Mouse (Mus musculus): ENCODE measurements around the gene Parg. TPM values are rescaled to one million over a fixed set of nuclear protein-coding genes. Genes with fewer than 3 reads are reported as not detected.

The Parg gene
- total and polyA plus RNA-seq, 3 experiments: 32.6 to 43.8 TPM; not detected in 1

DNA sequence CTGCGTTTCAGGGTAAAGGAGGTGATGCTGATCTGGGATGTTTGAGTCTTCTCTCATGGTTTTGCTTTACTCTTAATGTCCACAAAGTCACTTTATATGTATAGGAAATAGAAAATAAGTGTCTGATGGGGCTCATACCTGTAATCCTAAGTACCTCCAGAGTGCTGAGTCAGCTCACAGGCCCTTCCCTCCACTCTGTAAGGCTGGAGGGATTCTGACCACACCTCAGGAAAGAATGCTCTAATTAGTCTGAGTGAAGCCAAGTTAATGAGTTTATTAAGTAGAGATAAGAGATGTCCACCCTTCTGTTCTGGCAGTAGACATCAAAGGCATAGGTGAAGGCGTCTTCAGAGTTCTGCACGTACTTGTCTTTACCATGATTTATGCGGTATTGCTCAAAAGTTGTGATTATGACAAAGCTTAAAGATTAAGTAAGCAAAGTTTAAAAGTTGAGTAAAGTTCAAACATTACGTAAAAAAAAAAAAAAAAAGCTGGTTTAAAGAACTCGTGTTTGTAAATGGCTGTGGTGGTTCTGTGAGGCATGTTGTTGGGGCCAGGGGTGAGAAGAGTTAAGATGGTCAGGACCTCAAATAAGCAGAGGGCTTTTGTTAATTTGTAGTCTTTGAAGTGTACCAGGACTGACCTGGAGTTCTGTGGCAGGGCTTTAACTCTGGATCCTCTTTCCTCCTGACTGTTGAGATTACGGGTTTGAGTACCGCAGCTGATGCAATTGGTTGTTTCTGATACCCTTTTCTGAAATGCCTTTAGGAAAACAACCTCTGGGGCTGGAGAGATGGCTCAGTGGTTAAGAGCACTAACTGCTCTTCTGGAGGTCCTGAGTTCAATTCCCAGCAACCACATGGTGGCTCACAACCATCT is 37.3 kb upstream of the Parg start:
- TF ChIP-seq USF2 (IDR thresholded peaks at IDR 0.05; ENCODE audit: borderline replicate concordance in 1 of 2, insufficient read depth in 1 of 2, low read depth in 1 of 2, low read length in 2 of 2): no peak
- no peak for TF ChIP-seq JUND (IDR thresholded peaks at IDR 0.05; ENCODE audit: low read depth, low read length)
- TF ChIP-seq MAFK (IDR thresholded peaks at IDR 0.05; ENCODE audit: borderline replicate concordance, low read depth, low read length): peak; percentile 77; the same call in 1 of the 2 replicates
- TF ChIP-seq ZNF384 (IDR thresholded peaks at IDR 0.05; ENCODE audit: low read depth, low read length): peak; percentile 60; the same call in 1 of the 2 replicates
- no peak for TF ChIP-seq GABPA (IDR thresholded peaks at IDR 0.05; ENCODE audit: low read depth, low read length)
- no peak for TF ChIP-seq CHD2 (IDR thresholded peaks at IDR 0.05; ENCODE audit: low read length)
- TF ChIP-seq RCOR1 (IDR thresholded peaks at IDR 0.05; ENCODE audit: low read depth, low read length): no peak
- TF ChIP-seq MXI1 (IDR thresholded peaks at IDR 0.05; ENCODE audit: low read depth, low read length): no peak
- peak; percentile 85 for TF ChIP-seq TBP (IDR thresholded peaks at IDR 0.05; ENCODE audit: low read depth, low read length)
- peak; percentile 27; the same call in 1 of the 2 replicates for TF ChIP-seq TCF12 (IDR thresholded peaks at IDR 0.05; ENCODE audit: low read depth, low read length)
- Histone ChIP-seq H3K9ac (ENCODE audit: control insufficient read depth, low read depth, low read length, poor library complexity, severe bottlenecking) (no peak overlapping the region; the same call in 1 of the 2 replicates), H3K36me3 (ENCODE audit: control insufficient read depth in 1 of 2, insufficient read depth in 2 of 2, low read length in 2 of 2) (peaks cover 0 to 68% of the 10 kb centered on the region in 2 experiments; a peak in 3 of 4 replicates), H3K27ac (ENCODE audit: control insufficient read depth, low read depth, low read length) (peak overlapping the region; percentile 94), H3K4me1 (ENCODE audit: control insufficient read depth in 1 of 2, insufficient read depth in 2 of 2, low read length in 2 of 2) (peaks cover 26 to 44% of the 10 kb centered on the region in 2 experiments), H3K4me3 (ENCODE audit: control insufficient read depth in 1 of 2, insufficient read depth in 1 of 2, low read depth in 2 of 2, low read length in 2 of 2) (no peak overlapping the region), H3K79me2 (ENCODE audit: control insufficient read depth, insufficient read depth, low read length, poor library complexity) (peaks cover 60% of the 10 kb centered on the region), H3K9me3 (replicated peaks; ENCODE audit: insufficient read depth, low read length) (no peaks in the 10 kb centered on the region), H3K27me3 (ENCODE audit: control insufficient read depth in 1 of 2, insufficient read depth in 2 of 2, low read length in 2 of 2) (no peaks in the 10 kb centered on the region)
- peak; percentile 45 for DNase-seq (ENCODE audit: low read depth, low spot score)

DNA sequence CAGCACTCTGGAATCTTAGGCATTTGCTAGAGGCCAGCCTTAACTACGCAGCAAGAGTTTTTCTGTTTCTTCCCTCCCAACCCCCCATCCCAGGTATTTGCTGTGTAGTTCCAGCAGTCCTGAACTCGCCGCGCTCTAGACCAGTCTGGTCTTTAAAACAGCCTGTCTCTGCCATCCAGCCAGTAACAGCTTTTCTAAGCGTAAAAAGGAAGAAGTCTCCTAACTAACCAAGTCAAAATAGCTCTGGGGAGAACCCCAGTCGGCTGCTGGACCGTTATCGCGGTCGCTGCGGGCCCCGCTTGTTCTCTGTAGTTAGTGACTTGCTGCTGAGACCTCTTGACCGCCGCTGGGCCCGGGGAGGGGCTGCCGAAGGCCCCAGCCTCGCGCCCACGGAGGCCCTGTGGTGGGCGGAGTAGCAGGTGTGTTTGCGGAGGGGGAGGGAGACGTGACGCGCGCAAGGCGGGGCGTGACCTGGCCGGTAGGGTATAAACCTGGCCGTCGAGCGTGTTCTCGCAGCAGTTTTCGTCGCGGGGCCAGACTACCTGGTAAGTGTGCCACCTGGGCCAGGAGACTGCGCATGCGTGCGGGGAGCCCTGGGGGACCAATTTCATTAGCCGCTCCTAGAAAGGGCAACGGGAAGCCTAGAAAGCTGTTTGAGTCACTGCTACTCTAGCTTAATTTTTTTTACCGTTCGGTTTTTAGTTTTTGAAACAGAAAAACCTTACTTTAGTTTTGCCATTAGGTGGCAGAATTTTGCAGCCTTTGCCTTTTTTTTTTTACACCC is 36.3 kb upstream of the Parg start:
- peaks cover 0 to 77% of the 10 kb centered on the region in 2 experiments; a peak in 3 of 4 replicates for H3K36me3 ChIP-seq (ENCODE audit: control insufficient read depth in 1 of 2, insufficient read depth in 2 of 2, low read length in 2 of 2)
- DNase-seq (ENCODE audit: low read depth, low spot score): peak; percentile 82
- peaks cover 33 to 53% of the 10 kb centered on the region in 2 experiments for H3K4me1 ChIP-seq (ENCODE audit: control insufficient read depth in 1 of 2, insufficient read depth in 2 of 2, low read length in 2 of 2)
- no peaks in the 10 kb centered on the region for H3K9me3 ChIP-seq (replicated peaks; ENCODE audit: insufficient read depth, low read length)
- H3K4me3 ChIP-seq (ENCODE audit: control insufficient read depth in 1 of 2, insufficient read depth in 1 of 2, low read depth in 2 of 2, low read length in 2 of 2): peak overlapping the region; percentile 44 to 52
- peak overlapping the region; percentile 59 for H3K9ac ChIP-seq (ENCODE audit: control insufficient read depth, low read depth, low read length, poor library complexity, severe bottlenecking)
- H3K27ac ChIP-seq (ENCODE audit: control insufficient read depth, low read depth, low read length): peak overlapping the region; percentile 94
- H3K27me3 ChIP-seq (ENCODE audit: control insufficient read depth in 1 of 2, insufficient read depth in 2 of 2, low read length in 2 of 2): no peaks in the 10 kb centered on the region
- peaks cover 63% of the 10 kb centered on the region for H3K79me2 ChIP-seq (ENCODE audit: control insufficient read depth, insufficient read depth, low read length, poor library complexity)
- TF ChIP-seq CTCF (IDR thresholded peaks at IDR 0.05 in 2 of 3, conservative IDR thresholded peaks at IDR 0.05 in 1 of 3; ENCODE audit: control insufficient read depth in 1 of 3, insufficient read depth in 1 of 3, low read depth in 2 of 3, low read length in 3 of 3, poor library complexity in 1 of 3, severe bottlenecking in 1 of 3) (peak in 1 of 3 experiments; percentile 18; a peak in 1 of 6 replicates), GABPA (IDR thresholded peaks at IDR 0.05; ENCODE audit: low read depth, low read length) (no peak), USF1 (IDR thresholded peaks at IDR 0.05; ENCODE audit: low read depth, low read length) (no peak), HCFC1 (IDR thresholded peaks at IDR 0.05; ENCODE audit: low read depth, low read length) (peak; percentile 30; the same call in 1 of the 2 replicates), ETS1 (IDR thresholded peaks at IDR 0.05; ENCODE audit: low read depth, low read length) (peak; percentile 43), CHD2 (IDR thresholded peaks at IDR 0.05; ENCODE audit: low read length) (peak; percentile 17; the same call in 1 of the 2 replicates), TBP (IDR thresholded peaks at IDR 0.05; ENCODE audit: low read depth, low read length) (peak; percentile 51; the same call in 1 of the 2 replicates), RAD21 (IDR thresholded peaks at IDR 0.05; ENCODE audit: low read depth, low read length) (no peak), POLR2A (IDR thresholded peaks at IDR 0.05; ENCODE audit: control insufficient read depth in 1 of 2, insufficient read depth in 1 of 2, low read depth in 1 of 2, low read length in 2 of 2, poor library complexity in 1 of 2) (peak in 1 of 2 experiments; percentile 61; a peak in 1 of 4 replicates), UBTF (IDR thresholded peaks at IDR 0.05; ENCODE audit: borderline replicate concordance, insufficient read depth, low read depth, low read length) (0 out of 2 replicates have a peak, but pooled peaks have one; percentile 56), EP300 (IDR thresholded peaks at IDR 0.05; ENCODE audit: low read depth in 1 of 2, low read length in 2 of 2) (peak in 1 of 2 experiments; percentile 58; a peak in 3 of 4 replicates), MXI1 (IDR thresholded peaks at IDR 0.05; ENCODE audit: low read depth, low read length) (peak; percentile 12; the same call in 1 of the 2 replicates), RCOR1 (IDR thresholded peaks at IDR 0.05; ENCODE audit: low read depth, low read length) (peak; percentile 61), ZNF384 (IDR thresholded peaks at IDR 0.05; ENCODE audit: low read depth, low read length) (peak; percentile 93), NRF1 (IDR thresholded peaks at IDR 0.05; ENCODE audit: insufficient read depth, low read depth, low read length, poor library complexity, severe bottlenecking) (peak; percentile 75), ZC3H11A (IDR thresholded peaks at IDR 0.05; ENCODE audit: low read depth, low read length) (no peak), TAL1 (IDR thresholded peaks at IDR 0.05; ENCODE audit: low read length) (peak; percentile 22; the same call in 1 of the 2 replicates), ZMIZ1 (IDR thresholded peaks at IDR 0.05; ENCODE audit: low read depth, low read length) (0 out of 2 replicates have a peak, but pooled peaks have one; percentile 48), NELFE (IDR thresholded peaks at IDR 0.05; ENCODE audit: low read depth, low read length) (peak; percentile 40; the same call in 1 of the 2 replicates), TCF12 (IDR thresholded peaks at IDR 0.05; ENCODE audit: low read depth, low read length) (peak; percentile 71), POLR2AphosphoS5 (IDR thresholded peaks at IDR 0.05; ENCODE audit: borderline replicate concordance, low read depth, low read length) (peak; percentile 82; the same call in 1 of the 2 replicates)

All from MEL (cell line).